Mouse (Mus musculus) heart, adult 2 months (tissue): ENCODE results near the gene Bud23.

Experiments used
- CTCF ChIP-seq: fragments of 200-600 bp; IDR thresholded peaks from 2 replicates; pipeline ENCODE4 v1.8.1; 2022; ENCODE audit warnings: antibody characterized with exemption, mild to moderate bottlenecking, moderate library complexity
- POLR2A ChIP-seq: fragments of 200-500 bp; IDR thresholded peaks from 2 replicates; pipeline ENCODE4 v1.6.1; 2011; ENCODE audit warnings: mild to moderate bottlenecking, low read depth, low read length, control low read depth; ENCODE audit not compliant: insufficient read depth

DNA sequence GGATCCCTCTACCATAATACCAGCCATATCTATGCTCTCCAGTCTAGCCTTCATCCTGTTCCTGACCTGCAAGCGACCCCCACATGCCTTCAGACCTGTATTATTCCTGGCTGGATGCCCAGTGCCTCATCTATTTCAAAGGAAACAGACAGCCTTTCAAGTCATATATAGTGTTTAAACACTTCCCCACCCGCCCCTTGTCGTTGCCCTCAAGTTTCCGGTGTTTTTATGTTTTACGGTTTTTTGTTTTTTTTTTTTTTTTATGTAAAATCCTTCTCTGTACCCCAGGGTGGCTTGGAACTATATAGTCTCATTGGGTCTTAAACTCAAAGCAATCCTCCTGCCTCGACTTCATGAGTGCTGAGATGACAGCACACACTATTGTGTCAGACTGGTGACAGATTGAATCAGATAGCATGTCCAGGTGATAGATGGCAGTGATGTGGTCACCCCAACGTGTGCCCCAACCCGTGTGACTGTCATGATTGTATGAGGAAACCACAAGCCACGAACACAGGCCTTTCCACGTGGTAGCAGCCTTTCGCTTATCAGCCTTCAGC lies 40.0 kb downstream of the Bud23 start:
- TF ChIP-seq CTCF = no peak
- no peak for TF ChIP-seq POLR2A
